Mouse (Mus musculus) cortical plate, adult 2 months (tissue): ENCODE measurements around the gene Rilp. TPM values are rescaled to one million over a fixed set of nuclear protein-coding genes. Genes with fewer than 3 reads are reported as not detected.
"Not testable (repeated sequence)": the region's sequence is repeated elsewhere in the genome, so short reads cannot be mapped to it uniquely, and the experiment has no call there.

Experiments
- H3K27ac ChIP-seq: fragments of 200-500 bp; 2 replicates; pipeline ENCODE4 v1.5.1; 2012; ENCODE audit warnings: low read length, control low read depth, inconsistent platforms; ENCODE audit not compliant: insufficient read depth
- H3K4me1 ChIP-seq: fragments of 200-500 bp; 2 replicates; pipeline ENCODE4 v1.6.1; 2011; ENCODE audit warnings: low read length; ENCODE audit not compliant: control insufficient read depth, insufficient read depth
- H3K4me3 ChIP-seq: fragments of 200-500 bp; 2 replicates; pipeline ENCODE4 v1.5.1; 2011; ENCODE audit warnings: mild to moderate bottlenecking, low read length, control low read depth; ENCODE audit not compliant: insufficient read depth
- CTCF ChIP-seq: fragments of 200-500 bp; IDR thresholded peaks from 2 replicates; pipeline ENCODE4 v1.5.1; 2011; ENCODE audit warnings: mild to moderate bottlenecking, control low read depth, low read length; ENCODE audit not compliant: insufficient read depth; ENCODE audit errors: extremely low read depth
- POLR2A ChIP-seq: fragments of 200-500 bp; IDR thresholded peaks from 2 replicates; pipeline ENCODE4 v1.6.1; 2011; ENCODE audit warnings: mild to moderate bottlenecking, low read length, control low read depth; ENCODE audit not compliant: insufficient read depth; ENCODE audit errors: extremely low read depth
- polyA plus RNA-seq: library from polyadenylated mRNA; depleted of rRNA; stranded (reverse); fragments of >200 nt; gene quantifications from 2 replicates; pipeline ENCODE4 v1.2.3, GENCODE M21; 2012; rRNA removed

Gene Rilp
- polyA plus RNA-seq, 1 experiment = 2.8 TPM

DNA sequence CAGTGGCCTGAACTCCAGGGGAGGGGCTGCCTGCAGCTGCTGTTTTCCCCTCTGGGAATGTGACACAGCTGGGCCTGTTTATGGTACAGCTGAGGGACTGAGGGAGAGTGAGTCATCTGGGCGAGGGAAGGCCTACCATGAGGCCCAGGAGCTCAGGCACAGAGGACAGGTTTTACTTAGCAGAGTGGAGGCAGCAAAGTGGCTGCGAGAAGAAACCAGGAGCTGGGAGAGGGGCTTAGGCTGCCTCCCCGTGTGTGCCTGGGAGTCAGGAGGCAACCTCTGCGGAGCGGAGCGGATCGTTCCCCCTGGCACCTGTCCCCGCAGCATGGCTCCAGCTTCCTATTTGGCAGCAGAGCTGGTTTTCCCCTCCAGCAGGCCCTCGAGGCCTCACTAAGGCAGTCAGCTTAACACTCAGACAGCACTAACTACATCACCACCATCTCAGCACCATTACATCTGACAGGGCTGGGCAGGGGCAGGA lies 42.1 kb downstream of the Rilp start:
- Histone ChIP-seq H3K4me1 (peaks cover 5% of the 10 kb centered on the region), H3K4me3 (no peak overlapping the region), H3K27ac (peak overlapping the region; percentile 49)
- TF ChIP-seq POLR2A = 0 out of 2 replicates have a peak, but pooled peaks have one; percentile 29
- TF ChIP-seq CTCF = no peak

DNA sequence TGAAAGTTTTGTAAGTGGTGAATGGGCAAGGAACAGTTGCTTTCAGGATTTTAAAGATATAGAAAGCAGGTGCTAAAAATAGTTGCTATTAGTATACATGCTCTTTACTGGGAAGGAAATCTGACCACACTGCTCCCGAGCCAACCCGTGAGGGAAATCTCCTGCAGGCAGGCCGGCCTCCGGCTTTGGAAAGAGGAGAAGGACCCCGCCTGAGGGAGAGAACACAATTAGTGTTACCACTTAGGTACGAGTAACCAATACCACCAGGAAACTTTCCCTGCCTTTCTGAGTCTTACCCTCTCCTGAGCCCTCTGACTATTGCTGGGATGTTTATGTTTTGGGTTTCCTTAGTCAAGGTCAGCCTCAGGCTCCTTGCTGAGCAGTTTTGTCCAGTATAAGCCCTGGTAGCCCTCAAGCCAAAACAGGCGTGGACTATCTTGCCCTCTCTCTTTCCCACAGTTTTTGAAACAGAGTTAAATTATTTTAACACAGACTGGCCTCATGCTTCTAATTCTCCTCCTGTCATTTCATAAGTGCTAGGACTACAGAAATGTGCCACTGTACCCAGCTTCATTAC lies 43.1 kb downstream of the Rilp start:
- no peak overlapping the region for H3K4me3 ChIP-seq
- no peak for TF ChIP-seq CTCF
- TF ChIP-seq POLR2A = no peak
- H3K27ac ChIP-seq = no peak overlapping the region
- peaks cover 5% of the 10 kb centered on the region for H3K4me1 ChIP-seq

DNA sequence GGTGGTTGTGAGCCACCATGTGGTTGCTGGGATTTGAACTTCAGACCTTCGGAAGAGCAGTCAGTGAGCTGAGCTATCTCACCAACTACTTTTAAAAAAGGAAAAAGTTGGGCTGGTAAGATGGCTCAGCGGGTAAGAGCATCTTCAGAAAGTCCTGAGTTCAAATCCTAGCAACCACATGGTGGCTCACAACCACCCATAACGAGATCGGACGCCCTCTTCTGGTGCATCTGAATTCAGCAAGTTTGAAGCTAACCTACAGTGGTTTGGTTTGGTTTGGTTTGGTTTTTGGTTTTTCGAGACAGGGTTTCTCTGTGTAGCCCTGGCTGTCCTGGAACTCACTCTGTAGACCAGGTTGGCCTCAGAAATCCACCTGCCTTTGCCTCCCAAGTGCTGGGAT lies 46.1 kb downstream of the Rilp start:
- H3K27ac ChIP-seq, H3K4me3 ChIP-seq, H3K4me1 ChIP-seq: not testable (repeated sequence)

DNA sequence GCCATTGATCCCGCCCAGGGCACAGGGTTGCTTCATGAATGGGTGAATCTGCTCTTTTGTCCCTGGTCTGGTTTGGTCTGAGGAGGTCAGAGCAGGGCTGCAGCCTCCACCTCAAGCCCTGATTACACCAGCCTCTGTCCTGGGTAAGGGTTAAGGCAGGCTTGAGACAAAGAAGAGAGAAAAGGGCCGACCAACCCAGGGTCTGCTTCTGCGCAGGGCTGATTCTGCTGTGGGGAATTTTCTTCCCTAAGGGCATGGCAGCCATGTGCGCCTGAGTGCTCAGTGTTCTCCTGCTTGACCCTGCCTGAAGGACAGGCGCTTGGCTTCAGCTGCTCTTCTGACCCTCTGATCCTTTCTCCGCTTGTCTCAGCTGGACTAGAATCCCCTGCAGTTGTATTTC lies 47.2 kb downstream of the Rilp start:
- no peaks in the 10 kb centered on the region for H3K4me1 ChIP-seq
- H3K4me3 ChIP-seq = no peak overlapping the region
- no peak for TF ChIP-seq POLR2A
- no peak for TF ChIP-seq CTCF
- H3K27ac ChIP-seq = no peak overlapping the region

DNA sequence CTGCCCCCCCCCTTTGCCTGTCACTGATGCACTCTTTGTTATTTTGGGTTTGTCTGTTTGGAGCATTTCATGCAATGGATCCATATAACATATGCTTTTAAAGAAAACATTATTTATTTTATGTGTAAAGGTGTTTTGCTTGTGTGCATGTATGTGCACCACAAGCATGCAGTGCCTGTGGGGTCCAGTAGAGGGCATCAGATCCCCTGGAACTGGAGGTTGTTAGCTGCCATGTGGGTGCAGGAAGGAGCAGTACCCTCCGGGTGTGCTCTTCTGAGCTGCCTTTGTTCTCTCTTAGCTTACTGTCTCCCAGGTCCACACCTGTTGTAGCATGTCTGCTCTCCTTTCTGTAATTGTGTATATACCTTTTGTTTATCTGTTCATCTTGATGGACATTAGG lies 48.2 kb downstream of the Rilp start:
- Histone ChIP-seq H3K27ac (no peak overlapping the region), H3K4me1 (no peaks in the 10 kb centered on the region), H3K4me3 (no peak overlapping the region)
- TF ChIP-seq POLR2A (no peak), CTCF (no peak)

DNA sequence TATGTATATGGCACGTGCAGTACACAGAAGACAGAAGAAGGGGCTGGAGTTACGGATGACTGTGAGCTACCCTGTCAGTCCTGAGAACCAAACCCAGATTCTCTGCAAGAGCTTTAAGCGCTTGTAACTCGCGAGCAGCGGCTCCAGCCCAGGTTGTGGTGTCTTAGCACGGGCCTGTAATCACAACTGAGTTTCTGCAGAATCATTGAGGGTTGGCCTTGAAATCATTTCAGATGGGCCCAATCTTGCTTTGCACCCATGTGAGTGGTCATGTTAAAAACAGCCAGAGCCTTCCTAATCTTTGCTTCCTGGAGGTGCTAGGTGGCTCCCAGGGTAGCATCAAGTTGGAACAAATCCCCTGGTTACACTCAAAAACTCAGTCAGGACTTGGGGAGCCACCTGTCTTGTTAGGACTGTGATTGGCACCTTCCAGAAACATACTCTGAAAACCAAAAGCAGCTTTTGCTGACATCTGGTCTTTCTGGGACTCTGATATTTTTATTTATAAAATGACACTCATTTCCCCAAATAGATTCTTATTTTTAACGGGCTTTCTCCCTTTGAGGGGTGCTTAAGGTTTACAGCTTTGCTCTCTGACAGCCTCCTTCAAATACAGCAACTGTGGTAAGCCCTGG lies 50.1 kb downstream of the Rilp start:
- H3K4me1 ChIP-seq = no peaks in the 10 kb centered on the region; the same call in 1 of the 2 replicates
- TF ChIP-seq CTCF = no peak
- TF ChIP-seq POLR2A = no peak
- H3K4me3 ChIP-seq = no peak overlapping the region
- H3K27ac ChIP-seq = no peak overlapping the region

DNA sequence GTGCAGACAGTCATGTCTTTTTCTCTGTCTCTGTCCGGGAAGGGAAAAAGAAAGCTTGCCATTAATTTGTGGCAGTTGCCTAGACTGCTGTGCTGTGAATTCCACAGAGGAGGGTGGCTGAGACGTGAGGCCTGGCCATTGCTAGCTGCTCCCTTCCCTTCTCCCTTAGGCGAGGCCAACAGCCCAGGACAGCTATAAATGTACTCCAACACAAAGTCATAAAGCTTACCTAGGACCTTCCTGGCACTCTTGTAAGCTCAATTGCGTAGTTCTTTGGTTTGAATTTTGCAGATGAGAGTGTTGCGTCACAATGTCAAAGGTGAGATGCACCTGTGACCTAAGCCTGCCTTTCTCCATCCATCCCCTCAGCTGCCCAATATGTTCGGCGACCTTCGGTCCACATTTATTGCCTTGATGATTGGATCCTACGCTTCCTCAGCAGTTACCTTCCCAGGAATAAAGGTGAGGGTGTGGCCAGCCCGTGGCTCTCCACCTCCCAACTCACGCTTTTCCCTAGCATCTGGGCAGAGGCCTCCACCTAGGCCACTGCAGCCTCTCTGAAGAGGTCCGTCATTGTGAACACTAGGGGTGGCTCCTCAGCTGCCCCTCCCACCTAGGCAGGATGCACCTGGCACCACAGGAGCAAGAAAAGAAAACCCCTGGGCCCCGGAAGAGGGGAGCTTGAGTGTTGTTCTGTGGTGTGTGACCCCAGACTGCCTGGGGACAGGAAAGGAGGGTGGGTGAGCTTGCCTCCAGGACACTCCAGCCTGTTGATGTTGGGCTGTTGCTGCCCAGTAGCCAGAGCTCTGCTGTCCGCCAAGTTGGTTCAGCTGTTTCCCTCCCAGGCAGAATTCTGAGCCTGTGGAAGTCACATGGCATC lies 50.9 kb downstream of the Rilp start:
- Histone ChIP-seq H3K4me1 (no peaks in the 10 kb centered on the region; the same call in 1 of the 2 replicates), H3K27ac (no peak overlapping the region), H3K4me3 (no peak overlapping the region)
- TF ChIP-seq POLR2A = no peak
- no peak for TF ChIP-seq CTCF

DNA sequence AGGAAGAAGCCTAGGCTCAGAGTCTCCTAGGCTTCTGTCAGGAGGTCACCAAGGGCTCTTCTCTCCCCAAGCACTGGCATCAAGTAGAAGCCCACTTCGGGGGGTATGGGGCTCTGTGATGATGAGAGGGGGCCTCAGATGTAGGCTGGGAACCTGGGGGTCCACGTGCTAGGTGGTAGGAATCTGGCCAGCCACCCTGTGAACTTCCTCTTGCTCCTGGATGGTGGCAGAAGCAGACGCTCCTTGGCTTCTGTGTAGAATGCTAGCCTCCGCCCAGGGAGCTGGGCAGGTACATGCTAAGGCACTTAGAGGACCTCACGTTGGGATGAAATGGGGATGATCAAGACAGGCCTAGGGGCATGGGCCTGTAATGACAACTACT lies 51.5 kb downstream of the Rilp start:
- Histone ChIP-seq H3K4me1 (no peaks in the 10 kb centered on the region; the same call in 1 of the 2 replicates), H3K4me3 (no peak overlapping the region), H3K27ac (no peak overlapping the region)
- TF ChIP-seq CTCF (no peak), POLR2A (no peak)

Other genes starting within 250 kb of the Rilp start
- 31.6 and 36.1 TPM in 2 replicates for gene Rpa1, start 161.8 kb upstream of the Rilp start, polyA plus RNA-seq
- gene Smyd4, start 161.7 kb upstream of the Rilp start, polyA plus RNA-seq = 9.5 and 10.0 TPM in 2 replicates
- gene Serpinf1, start 87.4 kb upstream of the Rilp start, polyA plus RNA-seq = 13.7 and 15.9 TPM in 2 replicates
- gene Serpinf2, start 70.5 kb upstream of the Rilp start, polyA plus RNA-seq = 0.15 and 0.26 TPM in 2 replicates
- 12.8 and 14.1 TPM in 2 replicates for gene Wdr81, start 55.4 kb upstream of the Rilp start, polyA plus RNA-seq
- gene Tlcd2, start 48.4 kb upstream of the Rilp start, polyA plus RNA-seq = 0.89 and 1.3 TPM in 2 replicates
- gene Prpf8, start 23.3 kb upstream of the Rilp start, polyA plus RNA-seq = 88.8 and 89.2 TPM in 2 replicates
- gene Scarf1, start 3.4 kb downstream of the Rilp start, polyA plus RNA-seq = 2.7 and 3.2 TPM in 2 replicates
- 32.0 and 34.3 TPM in 2 replicates for gene Slc43a2, start 21.6 kb downstream of the Rilp start, polyA plus RNA-seq
- gene Pitpna, start 78.0 kb downstream of the Rilp start, polyA plus RNA-seq = 259 TPM in 2 replicates
- 66.1 and 68.9 TPM in 2 replicates for gene Inpp5k, start 120.9 kb downstream of the Rilp start, polyA plus RNA-seq
- gene Myo1c, start 140.4 kb downstream of the Rilp start, polyA plus RNA-seq = 17.7 and 19.0 TPM in 2 replicates
- 80.5 and 82.5 TPM in 2 replicates for gene Crk, start 169.2 kb downstream of the Rilp start, polyA plus RNA-seq
- 955 and 987 TPM in 2 replicates for gene Ywhae, start 222.8 kb downstream of the Rilp start, polyA plus RNA-seq